Mouse (Mus musculus): ENCODE measurements around the gene Ces4a.

GRCm38 (mm10) chr8:105165191-105165590, 33.6 kb downstream of the Ces4a start:
- TF ChIP-seq CTCF (IDR thresholded peaks at IDR 0.05; ENCODE audit: borderline replicate concordance, insufficient read depth, low read depth, low read length) (no peak), POLR2A (IDR thresholded peaks at IDR 0.05; ENCODE audit: borderline replicate concordance, insufficient read depth, low read length) (no peak)
